9 mouse cellular contexts compared by ENCODE assay signal in genomic region chr6:125137002-125137671, GRCm38 (mm10). TPM values are rescaled to one million over a fixed set of nuclear protein-coding genes. Genes with fewer than 3 reads are reported as not detected.
DNase-seq lines count a peak whose midpoint lies in the region; ATAC-seq and TF ChIP-seq lines count a peak whose summit lies in the region.
"Had no signal": no experiment of that assay in that cellular context is flagged by ENCODE, and none has a peak within 500 bp of the region (broad histone marks: within the 10 kb centered on the region; RNA-seq: fewer than 3 reads in every experiment).

No protein-coding gene starts in this region.

- TF ChIP-seq CTCF in spleen, adult 2 months (IDR thresholded peaks at IDR 0.05; ENCODE audit: extremely low read depth, insufficient read depth, insufficient read length, insufficient replicate concordance), result peak; percentile 54; the same call in 1 of the 2 replicates

- peaks cover 14% of the 10 kb centered on the region for H3K4me1 ChIP-seq in hindbrain, embryonic 13.5 days (replicated peaks)
- H3K4me1 ChIP-seq in hindbrain, embryonic 10.5 days (replicated peaks), result peaks cover 12% of the 10 kb centered on the region
- peaks cover 5% of the 10 kb centered on the region for H3K4me1 ChIP-seq in spleen, adult 2 months (ENCODE audit: control insufficient read depth, insufficient read depth, insufficient read length)

- 0 out of 2 replicates have a peak overlapping the region, but pooled peaks have one; percentile 1 for H3K9ac ChIP-seq in hindbrain, embryonic 13.5 days
- H3K9ac ChIP-seq: embryonic facial prominence, embryonic 12.5 days; limb, embryonic 12.5 days had no signal

- no peak for TF ChIP-seq POLR2A in spleen, adult 2 months (IDR thresholded peaks at IDR 0.05; ENCODE audit: low read depth, low read length)

- H3K9me3 ChIP-seq in hindbrain, embryonic 13.5 days, result no peaks in the 10 kb centered on the region
- no peaks in the 10 kb centered on the region for H3K9me3 ChIP-seq in hindbrain, embryonic 10.5 days
- H3K9me3 ChIP-seq: embryonic facial prominence, embryonic 12.5 days; limb, embryonic 12.5 days had no signal

- no peak overlapping the region for H3K4me3 ChIP-seq in hindbrain, embryonic 13.5 days
- H3K4me3 ChIP-seq in hindbrain, embryonic 10.5 days, result no peak overlapping the region
- no peak overlapping the region for H3K4me3 ChIP-seq in spleen, adult 2 months (ENCODE audit: extremely low read depth, insufficient read depth, insufficient read length)
- H3K4me3 ChIP-seq: embryonic facial prominence, embryonic 12.5 days; limb, embryonic 12.5 days had no signal

- H3K27me3 ChIP-seq in hindbrain, embryonic 13.5 days, result no peaks in the 10 kb centered on the region
- H3K27me3 ChIP-seq in hindbrain, embryonic 10.5 days (ENCODE audit: insufficient read depth, poor library complexity, severe bottlenecking), result no peaks in the 10 kb centered on the region
- H3K27me3 ChIP-seq in spleen, adult 2 months (ENCODE audit: control insufficient read depth, insufficient read depth, low read length), result no peaks in the 10 kb centered on the region
- H3K27me3 ChIP-seq: embryonic facial prominence, embryonic 12.5 days; limb, embryonic 12.5 days had no signal

- no peak for DNase-seq in hindbrain, embryonic 10.5 days (ENCODE audit: low spot score)
- DNase-seq in spleen, adult 2 months (ENCODE audit: low read depth in 1 of 2, low spot score in 2 of 2), result peak in 1 of 2 experiments; percentile 33
- no peak for DNase-seq in spleen, adult 12 weeks (ENCODE audit: low spot score)
- DNase-seq in brain, adult 2 months (ENCODE audit: low read depth, low spot score), result peak; percentile 66
- peak; percentile 46 to 54 for DNase-seq in layer of hippocampus, postnatal 36 days
- DNase-seq in urinary bladder, postnatal 25 days (ENCODE audit: low spot score), result no peak

- no peak overlapping the region for H3K27ac ChIP-seq in hindbrain, embryonic 13.5 days
- H3K27ac ChIP-seq in hindbrain, embryonic 10.5 days, result no peak overlapping the region
- H3K27ac ChIP-seq in spleen, adult 2 months (ENCODE audit: insufficient read depth, low read length), result no peak overlapping the region
- H3K27ac ChIP-seq: embryonic facial prominence, embryonic 12.5 days; limb, embryonic 12.5 days had no signal

- H3K36me3 ChIP-seq in hindbrain, embryonic 13.5 days, result peaks cover 85% of the 10 kb centered on the region
- H3K36me3 ChIP-seq in hindbrain, embryonic 10.5 days, result peaks cover 91% of the 10 kb centered on the region
- H3K36me3 ChIP-seq in spleen, adult 2 months (ENCODE audit: control insufficient read depth, insufficient read depth, low read length), result peaks cover 44% of the 10 kb centered on the region

- no peak for ATAC-seq in hindbrain, embryonic 13.5 days (ENCODE audit: low FRiP score)

- H3K4me2 ChIP-seq in hindbrain, embryonic 13.5 days, result no peak overlapping the region
- H3K4me2 ChIP-seq: embryonic facial prominence, embryonic 12.5 days; limb, embryonic 12.5 days had no signal

- 90% methylated on average over 19 of the region's 19 CpGs for WGBS in hindbrain, embryonic 13.5 days
- 89% methylated on average over 19 of the region's 19 CpGs for WGBS in hindbrain, embryonic 10.5 days
- WGBS in spleen, adult 2 months, result 89% methylated on average over 19 of the region's 19 CpGs

RNA-seq across cellular contexts. Expression of gene Nop2, which starts 5.4 kb away (rescaled TPM):
- 47.9 and 48.6 TPM in 2 replicates for polyA plus RNA-seq in hindbrain, embryonic 13.5 days (2015; fragmentation: Nextera tagmentation; extraction: Ambion mirVana)
- 67.6 and 83.8 TPM in 2 replicates for polyA plus RNA-seq in hindbrain, embryonic 10.5 days (2016; fragmentation: Nextera tagmentation; extraction: Ambion mirVana)
- 14.0 and 16.2 TPM in 2 replicates for polyA plus RNA-seq in spleen, adult 2 months (2012; rRNA removed)
- 10 to 100 TPM; 30.2 to 34.4 TPM for total RNA-seq in layer of hippocampus, postnatal 36 days (2021)

RNA-seq across cellular contexts. Expression of gene Iffo1, which starts 7.9 kb away (rescaled TPM):
- 17.2 and 19.7 TPM in 2 replicates for polyA plus RNA-seq in hindbrain, embryonic 13.5 days (2015; fragmentation: Nextera tagmentation; extraction: Ambion mirVana)
- polyA plus RNA-seq in hindbrain, embryonic 10.5 days (2016; fragmentation: Nextera tagmentation; extraction: Ambion mirVana), result 12.5 and 18.3 TPM in 2 replicates
- 58.0 and 66.8 TPM in 2 replicates for polyA plus RNA-seq in spleen, adult 2 months (2012; rRNA removed)
- 10 to 100 TPM; 67.5 to 68.9 TPM for total RNA-seq in layer of hippocampus, postnatal 36 days (2021)

RNA-seq across cellular contexts. Expression of gene Gapdh, which starts 29.1 kb away (rescaled TPM):
- 1,320 and 1,327 TPM in 2 replicates for polyA plus RNA-seq in hindbrain, embryonic 13.5 days (2015; fragmentation: Nextera tagmentation; extraction: Ambion mirVana)
- 2,613 and 2,865 TPM in 2 replicates for polyA plus RNA-seq in hindbrain, embryonic 10.5 days (2016; fragmentation: Nextera tagmentation; extraction: Ambion mirVana)
- polyA plus RNA-seq in spleen, adult 2 months (2012; rRNA removed), result 1,160 and 1,333 TPM in 2 replicates
- 1,000 to 10,000 TPM; 2,301 to 2,480 TPM for total RNA-seq in layer of hippocampus, postnatal 36 days (2021)

RNA-seq across cellular contexts. Expression of gene Chd4, which starts 41.4 kb away (rescaled TPM):
- polyA plus RNA-seq in hindbrain, embryonic 13.5 days (2015; fragmentation: Nextera tagmentation; extraction: Ambion mirVana), result 123 and 126 TPM in 2 replicates
- 95.7 and 97.6 TPM in 2 replicates for polyA plus RNA-seq in hindbrain, embryonic 10.5 days (2016; fragmentation: Nextera tagmentation; extraction: Ambion mirVana)
- polyA plus RNA-seq in spleen, adult 2 months (2012; rRNA removed), result 87.4 and 196 TPM in 2 replicates
- 100 to 1,000 TPM; 172 to 173 TPM for total RNA-seq in layer of hippocampus, postnatal 36 days (2021)

RNA-seq across cellular contexts. Expression of gene Ncapd2, which starts 54.4 kb away (rescaled TPM):
- 56.7 and 62.9 TPM in 2 replicates for polyA plus RNA-seq in hindbrain, embryonic 13.5 days (2015; fragmentation: Nextera tagmentation; extraction: Ambion mirVana)
- polyA plus RNA-seq in hindbrain, embryonic 10.5 days (2016; fragmentation: Nextera tagmentation; extraction: Ambion mirVana), result 199 and 233 TPM in 2 replicates
- 84.6 and 110 TPM in 2 replicates for polyA plus RNA-seq in spleen, adult 2 months (2012; rRNA removed)
- 10 to 100 TPM; 22.8 to 26.5 TPM for total RNA-seq in layer of hippocampus, postnatal 36 days (2021)

Comparison
In these comparisons a context has a peak if more than half of its experiments do, and no peak if none do; other contexts are left out.
1. DNase-seq: peak in brain, adult 2 months (single experiment) and layer of hippocampus, postnatal 36 days (2 of 2); none in hindbrain, embryonic 10.5 days (single experiment), spleen, adult 12 weeks (single experiment) and urinary bladder, postnatal 25 days (single experiment).